Mouse (Mus musculus): ENCODE measurements around the gene Thrap3. TPM values are rescaled to one million over a fixed set of nuclear protein-coding genes. Genes with fewer than 3 reads are reported as not detected.
"Not testable (repeated sequence)": the region's sequence is repeated elsewhere in the genome, so short reads cannot be mapped to it uniquely, and the experiment has no call there.

Gene Thrap3
- total RNA-seq, 4 experiments from 2014 or later = 95.8 to 107 (median 105) TPM

- no peak for DNase-seq (ENCODE audit: low spot score in 2 of 2)
Observed at GRCm38 (mm10) chr4:126220045-126220444, 17.5 kb upstream of the Thrap3 start.

GRCm38 (mm10) chr4:126219540-126219939 is 17.0 kb upstream of the Thrap3 start:
- DNase-seq (ENCODE audit: low spot score in 2 of 2) = not testable (repeated sequence)

- peak in 1 of 2 experiments; percentile 55 for DNase-seq (ENCODE audit: low spot score in 2 of 2)
Observed at GRCm38 (mm10) chr4:126217771-126218170, 15.2 kb upstream of the Thrap3 start.

GRCm38 (mm10) chr4:126207081-126207480 is 4.5 kb upstream of the Thrap3 start:
- no peak for DNase-seq (ENCODE audit: low spot score in 2 of 2)

GRCm38 (mm10) chr4:126205386-126205785 is 2.8 kb upstream of the Thrap3 start:
- DNase-seq (ENCODE audit: low spot score in 2 of 2) = no peak

GRCm38 (mm10) chr4:126204661-126205230 is 2.2 kb upstream of the Thrap3 start:
- DNase-seq (ENCODE audit: low spot score in 2 of 2) = no peak

- DNase-seq (ENCODE audit: low spot score in 2 of 2) = no peak
Observed at GRCm38 (mm10) chr4:126204016-126204415, 1.5 kb upstream of the Thrap3 start.

- no peak for DNase-seq (ENCODE audit: low spot score in 2 of 2)
Observed at GRCm38 (mm10) chr4:126203336-126203895, 856 bp upstream of the Thrap3 start.

GRCm38 (mm10) chr4:126201514-126202302 is 852 bp downstream of the Thrap3 start:
- peak in 1 of 2 experiments; percentile 23 for DNase-seq (ENCODE audit: low spot score in 2 of 2)

GRCm38 (mm10) chr4:126200656-126201055 is 1.9 kb downstream of the Thrap3 start:
- no peak for DNase-seq (ENCODE audit: low spot score in 2 of 2)

GRCm38 (mm10) chr4:126200036-126200435 is 2.5 kb downstream of the Thrap3 start:
- no peak for DNase-seq (ENCODE audit: low spot score in 2 of 2)

GRCm38 (mm10) chr4:126199556-126199955 is 3.0 kb downstream of the Thrap3 start:
- DNase-seq (ENCODE audit: low spot score in 2 of 2) = no peak

GRCm38 (mm10) chr4:126197485-126197884 is 5.1 kb downstream of the Thrap3 start:
- DNase-seq (ENCODE audit: low spot score in 2 of 2) = no peak

GRCm38 (mm10) chr4:126194916-126195315 is 7.6 kb downstream of the Thrap3 start:
- DNase-seq (ENCODE audit: low spot score in 2 of 2) = no peak

GRCm38 (mm10) chr4:126194216-126194615 is 8.3 kb downstream of the Thrap3 start:
- no peak for DNase-seq (ENCODE audit: low spot score in 2 of 2)

GRCm38 (mm10) chr4:126190636-126191035 is 11.9 kb downstream of the Thrap3 start:
- DNase-seq (ENCODE audit: low spot score in 2 of 2) = no peak

GRCm38 (mm10) chr4:126187096-126187495 is 15.5 kb downstream of the Thrap3 start:
- DNase-seq (ENCODE audit: low spot score in 2 of 2) = no peak

- DNase-seq (ENCODE audit: low spot score in 2 of 2) = no peak
Observed at GRCm38 (mm10) chr4:126183034-126183433, 19.5 kb downstream of the Thrap3 start.

GRCm38 (mm10) chr4:126181170-126181957 is 21.2 kb downstream of the Thrap3 start:
- DNase-seq (ENCODE audit: low spot score in 2 of 2) = no peak

- not testable (repeated sequence) for DNase-seq (ENCODE audit: low spot score in 2 of 2)
Observed at GRCm38 (mm10) chr4:126175980-126176379, 26.6 kb downstream of the Thrap3 start.

GRCm38 (mm10) chr4:126173800-126174199 is 28.8 kb downstream of the Thrap3 start:
- no peak for DNase-seq (ENCODE audit: low spot score in 2 of 2)

- DNase-seq (ENCODE audit: low spot score in 2 of 2) = not testable (repeated sequence)
Observed at GRCm38 (mm10) chr4:126170737-126171136, 31.8 kb downstream of the Thrap3 start.
